In genomic region chr19:16383127-16383526, GRCm38 (mm10) we compare ENCODE assay signal across 23 mouse cellular contexts. TPM values are rescaled to one million over a fixed set of nuclear protein-coding genes. Genes with fewer than 3 reads are reported as not detected.
A peak's percentile ranks its signal among the peaks of the same experiment; 100 is the strongest.
DNase-seq lines count a peak whose midpoint lies in the region; ATAC-seq and TF ChIP-seq lines count a peak whose summit lies in the region.
"Had no signal": no experiment of that assay in that cellular context is flagged by ENCODE, and none has a peak within 500 bp of the region (broad histone marks: within the 10 kb centered on the region; RNA-seq: fewer than 3 reads in every experiment).

No protein-coding gene starts in this region.

- no peaks in the 10 kb centered on the region for H3K9me3 ChIP-seq in intestine, embryonic 15.5 days
- H3K9me3 ChIP-seq in intestine, postnatal 0 days (ENCODE audit: control insufficient read depth) = no peaks in the 10 kb centered on the region
- H3K9me3 ChIP-seq in ES-E14 (ENCODE audit: control insufficient read depth, insufficient read depth, low read depth, low read length) = no peaks in the 10 kb centered on the region
- no peaks in the 10 kb centered on the region for H3K9me3 ChIP-seq in neural tube, embryonic 15.5 days (replicated peaks)
- H3K9me3 ChIP-seq: forebrain, embryonic 10.5 days; limb, embryonic 15.5 days; lung, embryonic 15.5 days; megakaryocyte, embryonic 14.5 days had no signal

- DNase-seq in lung, postnatal 36 days = peak; percentile 26
- DNase-seq in lung, adult 2 months = no peak
- no peak for DNase-seq in ES-E14 (ENCODE audit: low read depth, low spot score)
- no peak for DNase-seq in gastrocnemius, postnatal 36 days
- DNase-seq: cerebellum, adult 11-12 months; cerebellum, postnatal 10 days; gastrocnemius, postnatal 10 days; heart, adult 2 months; left cerebral cortex, postnatal 4 days; midbrain, embryonic 14.5 days; right cerebral cortex, postnatal 14 days had no signal

- intact Hi-C loops in gastrocnemius, postnatal 36 days (cut with DNase I) = no loop called here

- 59% methylated on average over 13 of the region's 13 CpGs for WGBS in intestine, embryonic 15.5 days
- WGBS in intestine, postnatal 0 days = 67% methylated on average over 13 of the region's 13 CpGs
- WGBS in lung, adult 2 months = 46% methylated on average over 13 of the region's 13 CpGs
- WGBS in neural tube, embryonic 15.5 days = 40% methylated on average over 13 of the region's 13 CpGs

- peak overlapping the region; percentile 44; the same call in 1 of the 2 replicates for H3K27ac ChIP-seq in intestine, embryonic 15.5 days
- no peak overlapping the region; the same call in 1 of the 2 replicates for H3K27ac ChIP-seq in intestine, postnatal 0 days (ENCODE audit: low read depth, low read length)
- H3K27ac ChIP-seq in ES-E14 (ENCODE audit: insufficient read depth, low read depth, low read length, poor library complexity, severe bottlenecking) = no peak overlapping the region
- H3K27ac ChIP-seq in neural tube, embryonic 15.5 days (replicated peaks) = peak overlapping the region; percentile 6; the same call in 1 of the 2 replicates
- H3K27ac ChIP-seq: forebrain, embryonic 10.5 days; heart, adult 2 months; hindbrain, embryonic 14.5 days; limb, embryonic 15.5 days; liver, embryonic 14.5 days; lung, embryonic 15.5 days; stomach, postnatal 0 days had no signal

- no peak overlapping the region for H3K9ac ChIP-seq in intestine, embryonic 15.5 days
- no peak overlapping the region for H3K9ac ChIP-seq in intestine, postnatal 0 days (ENCODE audit: low read depth, low read length)
- H3K9ac ChIP-seq in ES-E14 (ENCODE audit: insufficient read depth, low read depth, low read length, poor library complexity, severe bottlenecking) = no peak overlapping the region
- H3K9ac ChIP-seq in neural tube, embryonic 15.5 days (replicated peaks) = no peak overlapping the region
- H3K9ac ChIP-seq: hindbrain, embryonic 14.5 days; limb, embryonic 15.5 days; liver, embryonic 14.5 days; lung, embryonic 15.5 days had no signal

- no peak for TF ChIP-seq CTCF in intestine, postnatal 0 days (IDR thresholded peaks at IDR 0.05; ENCODE audit: low read depth)
- no peak for TF ChIP-seq CTCF in lung, adult 2 months (IDR thresholded peaks at IDR 0.05; ENCODE audit: insufficient read depth, low read length)

- H3K4me2 ChIP-seq in intestine, embryonic 15.5 days (replicated peaks) = no peak overlapping the region
- no peak overlapping the region for H3K4me2 ChIP-seq in intestine, postnatal 0 days (replicated peaks; ENCODE audit: low read depth)
- H3K4me2 ChIP-seq in neural tube, embryonic 15.5 days = no peak overlapping the region
- H3K4me2 ChIP-seq: hindbrain, embryonic 14.5 days; limb, embryonic 15.5 days; lung, embryonic 15.5 days had no signal

- no peaks in the 10 kb centered on the region for H3K27me3 ChIP-seq in intestine, embryonic 15.5 days (replicated peaks)
- H3K27me3 ChIP-seq in intestine, postnatal 0 days (replicated peaks; ENCODE audit: control insufficient read depth, insufficient read depth, low read length) = no peaks in the 10 kb centered on the region
- no peaks in the 10 kb centered on the region for H3K27me3 ChIP-seq in neural tube, embryonic 15.5 days (replicated peaks)
- H3K27me3 ChIP-seq: limb, embryonic 15.5 days; lung, embryonic 15.5 days; megakaryocyte, embryonic 14.5 days had no signal

- in situ Hi-C loops in ES-E14 (cut with MboI; ENCODE audit: low sequenced_read_pairs in 2 of 2, unreplicated experiment in 2 of 2) = no loop called here

- TF ChIP-seq POLR2A in lung, adult 2 months (IDR thresholded peaks at IDR 0.05; ENCODE audit: borderline replicate concordance, extremely low read depth, low read depth, low read length) = no peak

- H3K36me3 ChIP-seq in intestine, embryonic 15.5 days = no peaks in the 10 kb centered on the region
- H3K36me3 ChIP-seq in intestine, postnatal 0 days (ENCODE audit: control insufficient read depth, insufficient read depth) = peaks cover 26% of the 10 kb centered on the region; the same call in 1 of the 2 replicates
- peaks cover 6% of the 10 kb centered on the region; the same call in 1 of the 2 replicates for H3K36me3 ChIP-seq in ES-E14 (ENCODE audit: control insufficient read depth, insufficient read depth, low read length, poor library complexity, severe bottlenecking)
- H3K36me3 ChIP-seq in neural tube, embryonic 15.5 days = 0 out of 2 replicates have a peak, but pooled peaks cover 18% of the 10 kb centered on the region

- no peak for ATAC-seq in intestine, embryonic 15.5 days
- ATAC-seq in intestine, postnatal 0 days = no peak
- 0 out of 2 replicates have a peak, but pooled peaks have one; percentile 14 for ATAC-seq in neural tube, embryonic 15.5 days (ENCODE audit: low FRiP score)
- ATAC-seq: forebrain, embryonic 16.5 days; inflammation-experienced regulatory T-cells, adult 6 months had no signal

- no peak overlapping the region for H3K4me3 ChIP-seq in intestine, embryonic 15.5 days (replicated peaks)
- H3K4me3 ChIP-seq in intestine, postnatal 0 days (ENCODE audit: low read depth, low read length) = no peak overlapping the region
- no peak overlapping the region for H3K4me3 ChIP-seq in lung, adult 2 months (replicated peaks; ENCODE audit: extremely low read depth, low read depth, low read length)
- H3K4me3 ChIP-seq in ES-E14 (ENCODE audit: insufficient read depth in 1 of 2, low read depth in 1 of 2, low read length in 2 of 2, poor library complexity in 1 of 2, severe bottlenecking in 1 of 2) = no peak overlapping the region
- H3K4me3 ChIP-seq in neural tube, embryonic 15.5 days (replicated peaks) = no peak overlapping the region
- H3K4me3 ChIP-seq: forebrain, embryonic 10.5 days; heart, adult 2 months; limb, embryonic 15.5 days; lung, embryonic 15.5 days; megakaryocyte, embryonic 14.5 days had no signal

- H3K4me1 ChIP-seq in intestine, embryonic 15.5 days (replicated peaks) = peaks cover 3% of the 10 kb centered on the region; the same call in 1 of the 2 replicates
- no peaks in the 10 kb centered on the region for H3K4me1 ChIP-seq in intestine, postnatal 0 days (replicated peaks; ENCODE audit: control insufficient read depth, insufficient read depth, low read length)
- H3K4me1 ChIP-seq in lung, adult 2 months (ENCODE audit: control insufficient read depth, insufficient read depth, low read length) = peaks cover 13% of the 10 kb centered on the region
- H3K4me1 ChIP-seq in ES-E14 (ENCODE audit: control insufficient read depth in 2 of 2, insufficient read depth in 2 of 2, low read length in 2 of 2, poor library complexity in 1 of 2) = no peaks in the 10 kb centered on the region
- peaks cover 28% of the 10 kb centered on the region for H3K4me1 ChIP-seq in neural tube, embryonic 15.5 days
- H3K4me1 ChIP-seq: limb, embryonic 15.5 days had no signal

TF ChIP-seq in ES-E14, 5 proteins besides CTCF, POLR2A, EP300 and RAD21:
- TF ChIP-seq ZC3H11A (IDR thresholded peaks at IDR 0.05; ENCODE audit: borderline replicate concordance, low read depth, low read length) (no peak), MAFK (IDR thresholded peaks at IDR 0.05; ENCODE audit: insufficient read depth, low read depth, low read length) (peak; percentile 31; the same call in 1 of the 2 replicates)

RNA-seq across cellular contexts. Expression of gene Gna14, which starts 52.4 kb away (rescaled TPM):
- polyA plus RNA-seq in intestine, embryonic 15.5 days (2015; fragmentation: Nextera tagmentation; extraction: Ambion mirVana) = 16.6 and 18.9 TPM in 2 replicates
- 2.9 and 4.8 TPM in 2 replicates for polyA plus RNA-seq in intestine, postnatal 0 days (2015; fragmentation: Nextera tagmentation; extraction: Ambion mirVana)
- 15.2 and 16.5 TPM in 2 replicates for polyA plus RNA-seq in lung, adult 2 months (2012; rRNA removed)
- 2.5 and 5.0 TPM in 2 replicates for total RNA-seq in ES-E14 (2012; rRNA removed)
- polyA plus RNA-seq in neural tube, embryonic 15.5 days (2015; fragmentation: Nextera tagmentation; extraction: Ambion mirVana) = 2.6 and 3.3 TPM in 2 replicates
- under 1 TPM; 0.46 to 0.91 TPM for total RNA-seq in gastrocnemius, postnatal 36 days (2021)

Comparison
In these comparisons a context has a peak if more than half of its experiments do, and no peak if none do; other contexts are left out.
1. H3K27ac ChIP-seq: peak in intestine, embryonic 15.5 days (single experiment) and neural tube, embryonic 15.5 days (single experiment); none in intestine, postnatal 0 days (single experiment) and ES-E14 (single experiment).